Mouse (Mus musculus) large intestine, adult 2 months (tissue): Measurements from ENCODE around the gene Pafah1b2. TPM values are rescaled to one million over a fixed set of nuclear protein-coding genes. Genes with fewer than 3 reads are reported as not detected.

ENCODE experiments used
- DNase-seq: peaks from one replicate; pipeline ENCODE4 v3.0.0-alpha.2; 2012; ENCODE audit warnings: low read depth, low spot score
- WGBS: fragments of 180-500 bp; shearing (Covaris S2); methylation state at CpG from one replicate; pipeline ENCODE4 v1.1.7; 2018; 5-methylcytosine and 5-hydroxymethylcytosine counted together
- polyA plus RNA-seq: library from polyadenylated mRNA; depleted of rRNA; stranded (reverse); fragments of >200 nt; gene quantifications from 2 replicates; pipeline ENCODE4 v1.2.3, GENCODE M21; 2012; rRNA removed

Gene Pafah1b2
- polyA plus RNA-seq, 1 experiment: 9.9 TPM

DNA sequence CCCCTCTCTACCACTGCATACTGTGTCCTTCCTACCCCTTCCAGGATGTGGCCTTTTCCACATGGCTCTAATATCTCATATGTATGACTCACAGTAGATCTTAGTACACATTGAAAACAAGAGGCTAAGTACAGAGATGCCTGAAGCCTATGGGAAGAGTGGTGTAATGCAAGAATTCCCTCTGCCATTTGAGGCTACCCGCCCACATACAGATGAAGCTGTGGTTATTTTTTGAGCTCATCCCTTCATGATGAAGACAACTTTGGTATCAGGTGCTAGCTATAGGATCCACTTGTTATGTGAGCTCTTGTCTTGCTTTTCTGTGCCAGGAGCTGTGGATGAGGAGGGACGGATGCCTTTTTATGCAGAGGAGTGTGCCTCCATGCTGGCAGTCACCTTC is 96.8 kb downstream of the Pafah1b2 start:
- DNase-seq: no peak
- 90% methylated on average over 2 of the region's 2 CpGs for WGBS

Other genes with a start within 250 kb of the Pafah1b2 start
- 9.2 and 13.1 TPM in 2 replicates for gene Cep164, start 184.0 kb downstream of the Pafah1b2 start, polyA plus RNA-seq
- gene Bace1, start 174.1 kb downstream of the Pafah1b2 start, polyA plus RNA-seq: 4.4 and 6.2 TPM in 2 replicates
- 30.9 and 55.9 TPM in 2 replicates for gene Pcsk7, start 106.2 kb downstream of the Pafah1b2 start, polyA plus RNA-seq
- 8.0 and 14.1 TPM in 2 replicates for gene Rnf214, start 105.8 kb downstream of the Pafah1b2 start, polyA plus RNA-seq
- gene Tagln, start 76.6 kb downstream of the Pafah1b2 start, polyA plus RNA-seq: 615 and 775 TPM in 2 replicates
- 332 and 378 TPM in 2 replicates for gene Sidt2, start 57.4 kb downstream of the Pafah1b2 start, polyA plus RNA-seq
- gene Sik3, start 130 bp upstream of the Pafah1b2 start, polyA plus RNA-seq: 10.9 and 15.1 TPM in 2 replicates
- gene Apoa1, start 215.9 kb upstream of the Pafah1b2 start, polyA plus RNA-seq: 3,330 and 8,074 TPM in 2 replicates
- 157 and 1,055 TPM in 2 replicates for gene Apoc3, start 222.9 kb upstream of the Pafah1b2 start, polyA plus RNA-seq
- gene Apoa4, start 228.0 kb upstream of the Pafah1b2 start, polyA plus RNA-seq: 111 and 1,448 TPM in 2 replicates